Mouse (Mus musculus) kidney, adult 10 weeks (tissue): ENCODE results near the gene Lypd6. TPM values are rescaled to one million over a fixed set of nuclear protein-coding genes. Genes with fewer than 3 reads are reported as not detected.

Experiments
- polyA plus RNA-seq: library from polyadenylated mRNA; stranded (reverse); fragments of 350-450 nt; fragmentation: Illumina TruSeq; extraction: RNeasy Lipid Tissue Mini Kit (QIAGEN cat#74804); gene quantifications from one replicate; pipeline ENCODE4 v1.2.3, GENCODE M21; 2014; ENCODE audit warnings: low read depth, low replicate concordance

Lypd6 gene
- polyA plus RNA-seq, result 8.4 TPM

GRCm38 (mm10) chr2:50066246-50066967 lies at the start of gene Lypd6:
TSS of gene Lypd6 (plus strand) at chr2:50066429.

Other genes starting within 250 kb of the Lypd6 start
- 170 TPM for gene Mmadhc, start 230.4 kb downstream of the Lypd6 start, polyA plus RNA-seq